Mouse (Mus musculus) liver, adult 2 months (tissue): ENCODE data around the gene Mpst. TPM values are rescaled to one million over a fixed set of nuclear protein-coding genes. Genes with fewer than 3 reads are reported as not detected.

Experiments
- DNase-seq: peaks from one replicate; pipeline ENCODE4 v3.0.0-alpha.2; 2011; ENCODE audit warnings: low read depth, low spot score; ENCODE audit errors: extremely low read depth
- H3K27ac ChIP-seq: fragments of 200-500 bp; replicated peaks from 2 replicates; pipeline ENCODE4 v1.5.1; 2012; ENCODE audit warnings: low read depth, mild to moderate bottlenecking, control low read depth, inconsistent platforms, low read length; ENCODE audit not compliant: insufficient read depth
- H3K27me3 ChIP-seq: fragments of 200-500 bp; 2 replicates; pipeline ENCODE4 v1.6.1; 2012; ENCODE audit warnings: mild to moderate bottlenecking, moderate library complexity, low read length, inconsistent platforms; ENCODE audit not compliant: control insufficient read depth, insufficient read depth
- H3K36me3 ChIP-seq: fragments of 200-500 bp; 2 replicates; pipeline ENCODE4 v1.6.1; 2012; ENCODE audit warnings: low read length, inconsistent platforms; ENCODE audit not compliant: control insufficient read depth, insufficient read depth
- H3K4me1 ChIP-seq: fragments of 200-500 bp; 2 replicates; pipeline ENCODE4 v1.6.1; 2011; ENCODE audit warnings: low read length; ENCODE audit not compliant: control insufficient read depth, insufficient read depth
- H3K4me3 ChIP-seq: fragments of 200-500 bp; 2 replicates; pipeline ENCODE4 v1.5.1; 2011; ENCODE audit warnings: low read depth, mild to moderate bottlenecking, control low read depth, low read length, moderate library complexity; ENCODE audit not compliant: insufficient read depth
- H3K79me2 ChIP-seq: fragments of 200-500 bp; 2 replicates; pipeline ENCODE4 v1.6.1; 2012; ENCODE audit warnings: inconsistent platforms, mild to moderate bottlenecking, low read length, moderate library complexity; ENCODE audit not compliant: control insufficient read depth, insufficient read depth
- H3K9ac ChIP-seq: fragments of 200-500 bp; 2 replicates; pipeline ENCODE4 v1.6.1; 2012; ENCODE audit warnings: low read depth, mild to moderate bottlenecking, control low read depth, inconsistent platforms, low read length
- CTCF ChIP-seq: fragments of 200-500 bp; IDR thresholded peaks from 2 replicates; pipeline ENCODE4 v1.5.1; 2011; ENCODE audit warnings: low read depth, low read length, control low read depth
- POLR2A ChIP-seq: fragments of 200-500 bp; IDR thresholded peaks from 2 replicates; pipeline ENCODE4 v1.6.1; 2011; ENCODE audit warnings: low read length, control low read depth; ENCODE audit not compliant: insufficient read depth; ENCODE audit errors: extremely low read depth
- WGBS: fragments of 180-500 bp; shearing (Covaris S2); methylation state at CpG from one replicate; pipeline ENCODE4 v1.1.7; 2018; 5-methylcytosine and 5-hydroxymethylcytosine counted together
- polyA plus RNA-seq: library from polyadenylated mRNA; depleted of rRNA; stranded (reverse); fragments of >200 nt; gene quantifications from 2 replicates; pipeline ENCODE4 v1.2.3, GENCODE M21; 2012; rRNA removed
- total RNA-seq: library from RNA; depleted of rRNA; stranded (reverse); fragments of >200 nt; gene quantifications from 2 replicates; pipeline ENCODE4 v1.2.3, GENCODE M21; 2014; rRNA removed

Mpst gene
- total RNA-seq: 86.0 and 106 TPM in 2 replicates
- polyA plus RNA-seq: 377 and 408 TPM in 2 replicates

DNA sequence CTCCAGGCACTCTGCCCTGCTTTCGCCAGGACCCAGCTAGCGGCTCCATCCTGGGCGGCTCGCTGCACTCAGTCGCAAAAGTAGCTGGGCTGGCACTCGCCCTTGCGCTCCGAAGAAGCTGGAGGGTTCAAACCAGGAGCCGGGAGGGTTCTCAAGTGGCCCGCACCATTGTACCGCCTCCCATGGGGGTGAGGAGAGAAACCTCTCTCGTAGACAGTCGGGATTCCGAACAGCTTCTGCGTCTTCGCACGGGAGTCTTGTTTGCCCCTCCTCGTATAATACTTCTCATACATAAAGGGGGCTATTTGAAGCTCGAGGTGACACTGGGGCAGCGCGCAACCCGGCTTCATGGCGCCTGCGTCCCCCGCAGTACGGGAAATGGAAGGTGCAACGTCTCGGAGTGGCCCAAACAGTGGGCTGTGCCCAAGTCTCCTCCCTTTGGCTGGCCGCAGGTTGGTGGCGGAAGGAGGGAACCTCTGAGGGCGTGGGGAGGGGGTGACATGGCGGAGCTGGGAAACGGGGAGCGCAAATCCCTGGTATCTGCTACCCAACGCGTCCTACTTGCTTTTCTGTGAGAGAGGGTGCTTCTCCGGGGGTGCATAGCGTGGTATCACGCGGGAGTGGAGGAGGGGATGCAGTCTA lies at the start of gene Mpst:
TSS of gene Mpst (plus strand) at position 124 of the 642 bp plus-strand sequence.
- WGBS: under 1% methylated on average over 40 of the region's 40 CpGs
- Histone ChIP-seq H3K27me3 (no peaks in the 10 kb centered on the region), H3K9ac (peak within 1 kb of the TSS; percentile 98), H3K4me1 (peaks cover 24% of the 10 kb centered on the region), H3K4me3 (peak within 1 kb of the TSS; percentile 91), H3K27ac (peak within 1 kb of the TSS; percentile 100), H3K79me2 (peaks cover 33% of the 10 kb centered on the region; the same call in 1 of the 2 replicates), H3K36me3 (no peaks in the 10 kb centered on the region)
- peak; percentile 86 for DNase-seq
- TF ChIP-seq POLR2A: peak; percentile 94
- TF ChIP-seq CTCF: no peak

- WGBS: 58% methylated on average over 2 of the region's 2 CpGs
- H3K79me2 ChIP-seq: no peaks in the 10 kb centered on the region
- no peak overlapping the region for H3K4me3 ChIP-seq
- no peaks in the 10 kb centered on the region for H3K36me3 ChIP-seq
- H3K27ac ChIP-seq: no peak overlapping the region
- no peaks in the 10 kb centered on the region for H3K27me3 ChIP-seq
- TF ChIP-seq POLR2A: no peak
- peaks cover 11% of the 10 kb centered on the region for H3K4me1 ChIP-seq
- DNase-seq: no peak
- no peak overlapping the region for H3K9ac ChIP-seq
Observed at GRCm38 (mm10) chr15:78365916-78366315, 40.3 kb upstream of the Mpst start.

- TF ChIP-seq POLR2A (no peak), CTCF (no peak)
- no peak for DNase-seq
- Histone ChIP-seq H3K9ac (no peak overlapping the region), H3K36me3 (no peaks in the 10 kb centered on the region), H3K79me2 (no peaks in the 10 kb centered on the region), H3K4me1 (peaks cover 11% of the 10 kb centered on the region), H3K27me3 (no peaks in the 10 kb centered on the region), H3K4me3 (no peak overlapping the region), H3K27ac (no peak overlapping the region)
- 86% methylated on average over 8 of the region's 8 CpGs for WGBS
Observed at GRCm38 (mm10) chr15:78366875-78367274, 39.3 kb upstream of the Mpst start.

DNA sequence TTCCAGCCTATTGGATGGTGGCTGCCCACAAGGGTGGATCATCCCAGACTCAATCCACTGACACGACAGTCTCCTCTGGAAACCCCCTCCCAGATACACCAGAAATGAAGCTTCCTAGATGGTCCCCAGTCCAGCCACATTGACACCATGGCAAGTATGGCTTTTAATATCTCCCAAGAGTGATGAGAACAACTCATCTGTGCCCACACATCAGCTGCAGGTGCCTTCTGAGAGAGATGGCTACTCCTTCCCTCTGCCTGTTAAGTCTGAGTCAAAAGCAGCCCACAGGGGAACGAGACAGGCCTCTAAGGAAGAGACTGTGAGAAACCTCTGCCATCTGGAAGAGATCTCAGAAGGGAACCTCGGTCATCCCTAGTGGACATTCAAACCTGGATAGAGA lies 38.4 kb upstream of the Mpst start:
- peaks cover 11% of the 10 kb centered on the region for H3K4me1 ChIP-seq
- no peak for TF ChIP-seq POLR2A
- no peak for TF ChIP-seq CTCF
- 95% methylated on average over 3 of the region's 3 CpGs for WGBS
- no peaks in the 10 kb centered on the region for H3K79me2 ChIP-seq
- no peak overlapping the region for H3K9ac ChIP-seq
- no peak for DNase-seq
- no peaks in the 10 kb centered on the region for H3K36me3 ChIP-seq
- H3K27ac ChIP-seq: no peak overlapping the region
- no peak overlapping the region for H3K4me3 ChIP-seq
- H3K27me3 ChIP-seq: no peaks in the 10 kb centered on the region

DNA sequence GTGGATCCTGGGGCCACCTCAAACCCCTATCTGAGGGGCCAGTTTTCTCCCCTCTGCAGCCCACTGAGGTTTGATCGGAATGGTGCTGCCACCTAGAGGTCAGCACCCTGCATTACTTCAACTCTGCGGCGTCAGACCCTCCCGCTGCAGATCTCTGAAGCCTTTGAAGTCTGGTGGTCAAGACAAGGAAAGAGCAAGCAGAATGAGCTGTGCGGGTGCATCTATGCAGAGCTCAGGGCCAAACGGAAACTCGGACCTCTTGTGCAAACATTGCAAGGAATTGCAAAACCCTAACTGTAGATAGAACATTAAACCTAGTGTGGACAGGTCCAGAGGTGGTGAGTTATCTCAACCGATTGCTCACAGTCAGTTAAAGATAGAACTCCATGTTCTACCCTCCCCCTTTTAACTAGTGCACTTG lies 37.3 kb upstream of the Mpst start:
- Histone ChIP-seq H3K4me3 (no peak overlapping the region), H3K9ac (no peak overlapping the region), H3K27ac (peak overlapping the region; percentile 3; the same call in 1 of the 2 replicates), H3K4me1 (peaks cover 11% of the 10 kb centered on the region), H3K79me2 (no peaks in the 10 kb centered on the region), H3K36me3 (no peaks in the 10 kb centered on the region), H3K27me3 (no peaks in the 10 kb centered on the region)
- peak; percentile 96 for DNase-seq
- WGBS: 1% methylated on average over 8 of the region's 8 CpGs
- TF ChIP-seq POLR2A: no peak
- TF ChIP-seq CTCF: peak; percentile 81

DNA sequence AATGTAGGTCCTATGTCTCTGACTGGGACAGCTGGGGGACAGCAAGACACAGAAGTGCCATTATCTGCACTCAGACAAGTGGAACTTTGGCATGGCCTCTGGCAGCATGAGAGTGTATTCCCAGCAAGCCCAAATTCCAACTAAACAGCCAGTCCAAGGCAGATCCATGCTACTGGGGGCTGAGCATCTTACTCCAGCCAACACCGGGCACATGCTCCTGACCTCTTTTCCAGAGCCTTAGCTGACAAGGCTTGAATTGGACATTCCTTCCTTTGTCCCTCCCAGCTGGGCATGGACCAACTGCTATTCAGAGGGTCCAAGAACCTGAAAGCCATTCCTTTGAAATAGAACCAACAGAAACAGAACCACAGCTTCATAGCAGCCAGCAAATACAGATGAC lies 36.6 kb upstream of the Mpst start:
- Histone ChIP-seq H3K4me3 (no peak overlapping the region), H3K79me2 (no peaks in the 10 kb centered on the region), H3K4me1 (peaks cover 11% of the 10 kb centered on the region), H3K36me3 (no peaks in the 10 kb centered on the region), H3K27ac (peak overlapping the region; percentile 16; the same call in 1 of the 2 replicates), H3K27me3 (no peaks in the 10 kb centered on the region), H3K9ac (no peak overlapping the region)
- DNase-seq: peak; percentile 54
- TF ChIP-seq POLR2A (no peak), CTCF (no peak)
- WGBS: 64% methylated on average over 1 of the region's 1 CpGs
